Mouse (Mus musculus) left cerebral cortex, postnatal 36 days (tissue): ENCODE measurements around the gene Zkscan3. TPM values are rescaled to one million over a fixed set of nuclear protein-coding genes. Genes with fewer than 3 reads are reported as not detected.
"Not testable (repeated sequence)": the region's sequence is repeated elsewhere in the genome, so short reads cannot be mapped to it uniquely, and the experiment has no call there.

Experiments used
- DNase-seq, 2 experiments: peaks; one replicate each; pipeline ENCODE4 v3.0.0; 2021 to 2022; ENCODE audit warnings: low spot score in 2 of 2, mixed read lengths in 1 of 2
- intact Hi-C: fragments of 180-260 bp; cut with DNase I; formaldehyde crosslinking; loops from one replicate; pipeline ENCODE4 v1.15.1; 2025
- microRNA-seq: library from miRNA; unstranded; fragments of <30 nt; microRNA quantifications from one replicate; pipeline ENCODE4 v1.2.0, GENCODE M21; 2022
- total RNA-seq, 2 experiments: library from RNA; stranded (reverse); gene quantifications; 2 replicates each; pipeline ENCODE4 v1.2.3; 2021

The Zkscan3 gene
- total RNA-seq, 2 experiments from 2014 or later, result 30.3 to 45.5 TPM

DNA sequence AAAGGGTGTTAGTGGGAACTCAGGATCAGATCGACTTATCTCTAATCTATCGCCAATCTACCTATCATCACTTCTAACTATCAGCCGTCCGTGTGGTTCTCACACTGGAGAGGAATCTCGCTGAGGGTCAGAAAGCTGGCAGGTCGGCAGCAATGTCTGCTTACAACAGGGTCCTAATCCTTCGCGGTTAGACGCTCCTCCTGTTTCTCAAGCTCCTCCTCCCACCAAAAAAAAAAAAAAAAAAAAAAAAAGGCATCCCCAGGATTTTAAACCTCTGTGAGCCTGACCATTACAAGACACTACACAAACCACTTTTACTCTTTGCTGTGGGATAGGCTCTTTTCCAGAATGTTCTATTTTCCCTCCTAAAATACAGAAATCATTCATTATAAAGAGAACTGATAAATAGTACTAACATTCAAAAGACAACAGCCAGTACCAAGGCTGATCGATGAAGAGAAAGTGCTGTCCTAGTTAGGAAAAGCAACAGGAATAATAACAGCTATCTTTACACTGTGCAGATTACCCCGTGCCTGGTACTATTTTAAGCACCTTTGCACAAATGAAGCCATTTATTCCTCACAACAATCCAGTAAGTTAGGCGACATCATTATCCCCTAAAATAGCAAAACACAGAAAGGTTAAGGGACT lies 794 bp downstream of the Zkscan3 start:
- DNase-seq, result no peak
- intact Hi-C loops, result loop anchor here (1.0 to 5.0 kb wide), 3 partner anchors 39 to 131 kb away; partner anchors contain the start of genes Gm10065, Zkscan4, Zkscan8 and Zscan12

DNA sequence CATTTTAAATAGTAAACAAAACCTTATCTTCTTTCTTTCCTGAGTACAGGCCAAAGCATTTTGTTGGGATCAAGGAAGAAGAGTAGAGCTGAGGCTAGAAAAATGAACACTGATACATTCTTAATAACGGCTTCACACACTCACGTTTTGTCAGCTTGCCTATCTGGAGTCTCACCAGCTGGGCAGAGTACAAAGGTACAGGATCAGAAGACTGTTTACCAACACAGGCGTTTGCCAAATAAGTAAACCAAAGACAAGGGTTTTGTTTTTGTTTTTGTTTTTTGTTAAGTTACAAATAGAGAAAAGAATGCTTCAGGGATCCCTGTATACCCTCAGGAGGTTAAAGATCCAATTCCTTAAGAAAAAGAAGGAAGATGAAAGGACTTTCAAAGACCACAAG lies 1.4 kb downstream of the Zkscan3 start:
- DNase-seq, result no peak
- intact Hi-C loops, result loop anchor here (5.0 kb wide), 1 partner anchor 131 kb away; the partner anchor contains the start of gene Zkscan8

DNA sequence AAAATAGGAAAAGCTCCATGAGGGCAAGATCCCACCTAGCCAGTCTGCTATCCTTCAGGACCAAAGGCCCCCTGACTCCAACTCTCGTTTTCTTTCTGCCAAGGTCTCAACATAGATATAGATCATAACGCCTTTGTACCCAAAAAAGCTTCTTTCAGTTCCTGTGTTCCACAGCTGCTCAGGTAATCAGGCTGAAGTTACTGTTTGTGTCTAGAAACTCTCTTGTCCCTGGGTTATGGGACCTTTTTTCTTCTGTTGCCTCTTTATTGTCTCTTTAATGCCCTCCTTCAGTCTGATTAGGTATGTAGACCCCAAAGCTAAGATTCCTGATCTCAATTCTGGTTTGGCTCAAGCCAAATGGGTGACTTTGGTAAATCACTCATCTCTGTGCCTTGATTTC lies 5.1 kb downstream of the Zkscan3 start:
- DNase-seq, result no peak

DNA sequence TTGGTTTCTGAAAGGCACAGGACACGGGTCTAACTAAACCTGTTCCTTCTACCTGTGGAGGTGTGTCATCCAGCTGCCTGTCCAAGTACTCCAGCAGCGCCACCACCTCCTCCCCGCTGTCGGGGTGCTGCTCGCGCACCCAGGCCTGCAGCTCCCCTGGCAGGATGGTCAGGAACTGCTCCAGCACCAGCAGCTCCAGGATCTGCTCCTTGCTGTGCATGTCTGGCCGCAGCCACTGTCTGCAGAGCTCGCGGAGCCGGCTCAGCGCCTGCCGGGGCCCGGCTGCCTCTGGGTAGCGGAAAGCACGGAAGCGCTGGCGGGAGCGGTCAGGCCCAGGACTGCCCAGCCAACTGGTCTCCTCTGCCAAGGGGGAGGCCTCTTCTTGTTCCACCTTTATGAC lies 6.5 kb downstream of the Zkscan3 start:
- intact Hi-C loops, result not testable (repeated sequence)
- DNase-seq, result peak; percentile 10 to 18

More for the DNA sequence above, 5.1 kb downstream of the Zkscan3 start:
- intact Hi-C loops, result no loop called here

DNA sequence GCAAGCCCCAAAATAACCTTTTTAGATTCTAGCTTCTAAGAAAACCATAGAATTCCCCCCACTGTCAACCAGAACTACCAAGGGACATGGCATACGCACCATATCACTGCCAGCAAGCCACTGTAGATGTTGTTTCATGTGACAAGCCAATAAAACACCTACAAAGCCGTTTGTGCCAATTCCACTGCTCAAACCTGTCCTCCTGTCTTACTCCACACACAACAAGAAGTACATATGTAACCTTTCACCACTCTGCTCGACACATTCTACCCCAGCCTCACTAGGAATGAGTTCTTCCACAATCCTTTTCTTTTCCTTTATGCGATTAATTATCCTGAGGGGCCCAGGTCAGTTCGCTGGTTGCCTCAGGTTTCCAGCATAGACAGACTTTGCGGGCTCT lies 6.9 kb downstream of the Zkscan3 start:
- DNase-seq, result no peak
- intact Hi-C loops, result no loop called here

DNA sequence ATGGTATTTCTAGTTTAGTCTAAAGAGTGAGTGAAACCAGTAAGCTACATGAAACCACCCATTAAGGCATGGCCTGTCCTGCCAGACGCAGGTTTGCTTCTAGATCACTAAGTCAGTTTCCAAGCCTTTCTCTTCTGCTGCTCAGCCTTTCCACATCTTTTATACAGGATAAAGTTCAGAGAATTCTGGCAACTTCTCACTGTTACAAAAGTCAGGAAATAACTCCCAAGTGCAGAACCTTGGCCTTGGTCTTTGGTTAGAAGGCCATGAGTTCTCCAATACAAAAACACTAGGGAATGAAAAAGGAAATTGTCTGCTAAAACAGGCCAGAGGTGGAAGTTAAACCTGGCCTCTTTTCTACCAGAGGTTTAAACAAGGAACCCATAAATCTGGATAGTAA lies 7.3 kb downstream of the Zkscan3 start:
- DNase-seq, result no peak
- intact Hi-C loops, result no loop called here

DNA sequence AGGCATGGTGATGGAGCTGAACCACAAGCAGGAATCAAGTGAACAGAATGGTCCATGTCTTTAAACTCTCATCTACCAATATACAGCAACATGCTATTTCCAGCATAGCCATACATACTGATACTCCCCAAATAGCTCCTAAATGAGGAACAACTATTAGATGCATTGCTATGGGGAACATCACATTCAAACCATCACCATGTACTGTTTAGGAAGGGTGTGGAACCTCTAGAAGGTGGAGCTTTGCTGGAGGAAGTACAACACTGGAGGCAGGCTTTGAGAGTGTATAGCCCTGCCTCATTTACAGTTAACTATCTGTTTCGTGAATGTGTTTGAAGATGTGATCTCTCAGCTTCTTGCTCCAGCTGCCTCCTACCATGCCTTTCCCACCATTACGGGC lies 24.8 kb downstream of the Zkscan3 start:
- DNase-seq, result no peak
- intact Hi-C loops, result no loop called here

DNA sequence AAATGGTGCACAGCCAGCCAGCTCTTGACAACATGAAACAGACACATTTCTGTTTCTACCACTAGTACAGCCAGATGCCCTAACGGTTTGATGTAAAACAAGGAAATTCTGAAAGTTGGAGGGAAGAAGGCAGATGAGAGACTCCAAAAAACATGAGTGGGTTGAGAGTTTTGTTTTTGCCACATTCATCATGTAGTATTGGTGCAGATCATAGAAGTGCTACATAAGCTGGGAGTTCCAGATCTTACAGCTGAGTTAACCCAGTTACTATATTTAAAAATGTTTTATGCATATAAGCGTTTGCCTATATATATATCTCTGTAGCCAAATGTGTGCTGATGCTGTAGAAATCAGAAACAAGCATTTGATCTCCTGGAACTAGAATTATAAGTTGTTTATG lies 29.9 kb downstream of the Zkscan3 start:
- DNase-seq, result no peak
- intact Hi-C loops, result no loop called here

DNA sequence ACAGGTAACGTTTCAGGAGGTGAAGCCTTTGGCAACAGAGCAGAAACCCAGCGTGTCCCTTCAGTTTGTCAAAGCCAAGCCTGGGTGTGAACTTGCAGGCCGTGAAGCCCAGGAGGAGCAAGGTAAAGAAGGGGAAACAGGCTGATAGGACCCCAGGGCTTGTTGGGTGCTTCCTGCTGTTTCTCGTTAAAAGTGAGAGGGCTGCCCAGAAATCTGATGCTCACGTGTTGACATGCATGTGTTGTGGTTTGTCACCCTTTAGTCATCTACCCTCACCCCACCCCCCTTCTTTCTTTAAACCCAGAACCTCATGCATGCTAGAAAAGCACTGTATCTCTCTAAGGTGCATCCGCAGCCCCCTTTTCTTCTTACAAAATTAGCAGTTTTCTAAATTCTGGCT lies 35.9 kb downstream of the Zkscan3 start:
- no peak for DNase-seq
- intact Hi-C loops, result no loop called here

DNA sequence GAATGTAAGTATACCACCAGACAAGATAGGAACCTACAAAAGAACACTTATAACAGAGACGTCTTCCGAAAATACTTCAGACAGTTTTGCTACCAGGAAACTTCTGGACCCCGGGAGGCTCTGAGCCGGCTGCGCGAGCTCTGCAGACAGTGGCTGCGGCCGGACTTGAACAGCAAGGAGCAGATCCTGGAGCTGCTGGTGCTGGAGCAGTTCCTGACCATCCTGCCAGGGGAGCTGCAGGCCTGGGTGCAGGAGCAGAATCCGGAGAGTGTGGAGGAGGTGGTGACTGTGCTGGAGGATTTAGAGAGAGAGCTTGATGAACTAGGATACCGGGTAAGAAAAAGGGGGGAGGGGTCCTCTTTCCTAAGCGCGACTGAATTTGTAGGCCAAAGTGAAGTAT lies 38.8 kb downstream of the Zkscan3 start:
- peak in 1 of 2 experiments; percentile 7 for DNase-seq
- intact Hi-C loops, result loop anchor here (1.0 to 2.0 kb wide), 2 partner anchors 44 to 89 kb away; partner anchors contain the start of gene Zscan26

DNA sequence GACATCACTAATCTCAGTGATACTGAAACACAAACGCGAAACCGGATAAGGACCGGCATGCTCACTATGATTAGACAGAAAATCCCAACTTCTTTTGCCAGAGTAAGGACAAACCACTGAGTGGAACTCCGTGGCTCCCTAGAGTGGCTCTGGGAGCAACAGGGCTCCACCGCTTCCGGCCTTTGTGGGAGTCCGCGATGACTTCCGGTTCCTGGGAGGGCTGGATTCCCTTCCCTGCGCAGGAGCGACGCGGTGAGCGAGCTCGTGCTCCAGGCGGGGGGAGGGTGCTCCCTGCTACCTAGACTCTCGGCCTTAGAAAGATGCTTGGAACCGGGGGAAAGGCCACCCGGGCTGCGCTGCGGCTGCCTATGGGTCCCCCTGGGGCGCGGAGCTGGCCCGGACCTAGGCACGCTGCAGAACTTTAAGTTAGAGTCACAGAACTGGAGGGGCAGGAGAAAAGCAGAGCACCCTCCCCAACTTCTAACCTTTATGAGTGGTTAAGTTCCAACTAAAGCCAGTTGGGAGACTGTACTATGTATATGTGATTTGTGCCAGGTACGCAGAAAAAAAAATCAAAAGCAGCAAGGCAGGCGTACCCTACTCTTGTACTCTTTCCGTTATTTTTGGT lies 39.8 kb downstream of the Zkscan3 start, which contains the start of gene Zscan12:
Zscan12 (plus strand) TSS at position 200 of the 628 bp plus-strand sequence.
- peak; percentile 89 to 90 for DNase-seq
- intact Hi-C loops, result loop anchor here (1.0 to 2.0 kb wide), 3 partner anchors 40 to 90 kb away; partner anchors contain the start of genes Zkscan3 and Zscan26

DNA sequence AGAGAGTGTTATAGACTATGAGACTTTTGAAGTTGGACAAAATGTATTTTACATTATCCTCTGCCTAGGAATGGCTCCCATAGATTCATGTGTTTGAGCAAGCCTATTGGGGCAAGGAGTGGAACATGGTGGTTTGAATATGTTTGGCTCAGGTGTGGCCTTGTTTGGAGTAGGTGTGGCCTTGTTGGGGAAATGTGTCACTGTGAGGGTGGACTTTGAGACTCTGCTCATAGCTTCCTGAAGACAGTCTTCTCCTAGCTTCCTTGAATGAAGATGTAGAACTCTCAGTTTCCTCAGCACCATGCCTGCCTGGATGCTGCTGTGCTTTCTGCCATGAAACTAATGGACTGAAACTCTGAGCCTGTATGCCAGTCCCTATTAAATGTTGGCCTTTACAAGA lies 52.0 kb downstream of the Zkscan3 start:
- DNase-seq, result no peak
- intact Hi-C loops, result no loop called here

DNA sequence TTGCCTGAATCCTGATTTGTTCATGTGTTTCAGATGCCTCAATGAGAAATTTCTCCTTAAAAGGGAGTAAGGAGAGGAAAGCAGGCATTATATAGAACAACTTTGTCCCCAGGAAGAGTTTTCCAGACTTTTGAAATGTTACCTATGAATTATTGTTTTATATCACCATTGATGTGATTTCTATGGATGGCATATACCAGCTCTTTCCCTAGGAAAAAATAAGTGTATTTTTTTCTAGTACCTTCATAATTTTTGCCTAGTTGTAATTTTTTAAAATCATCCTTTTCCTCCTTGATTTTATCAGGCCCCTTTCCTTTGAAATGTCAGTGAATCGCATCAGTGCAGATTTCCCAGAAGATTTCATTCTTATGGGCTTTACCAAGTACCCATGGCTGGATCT lies 55.9 kb downstream of the Zkscan3 start, which contains the start of gene Olfr1367:
Olfr1367 (plus strand) TSS at position 301 of the 400 bp plus-strand sequence.
- no peak for DNase-seq
- intact Hi-C loops, result no loop called here

Small RNA genes within 50 kb of the gene (microRNA-seq; reads per million reads assigned to microRNA genes)
- not detected for gene Mir1896
- gene Mir6942, result 0.76 reads per million

Other genes with a start within 250 kb of the Zkscan3 start
- 10 to 100 TPM; 34.0 TPM for gene Trim27, start 223.3 kb downstream of the Zkscan3 start, total RNA-seq
- not detected for gene Gpx5, start 110.0 kb downstream of the Zkscan3 start, total RNA-seq
- gene Gpx6, start 90.6 kb downstream of the Zkscan3 start, total RNA-seq, result not detected
- not detected for gene Olfr1367, start 55.8 kb downstream of the Zkscan3 start, total RNA-seq
- gene Zscan12, start 39.9 kb downstream of the Zkscan3 start, total RNA-seq, result 1 to 10 TPM; 7.1 to 9.4 TPM
- 1 to 10 TPM; 1.3 to 1.9 TPM for gene Pgbd1, start 38.3 kb upstream of the Zkscan3 start, total RNA-seq
- gene Zscan26, start 51.0 kb upstream of the Zkscan3 start, total RNA-seq, result 10 to 100 TPM; 43.8 to 58.5 TPM
- gene Nkapl, start 65.8 kb upstream of the Zkscan3 start, total RNA-seq, result 1 to 10 TPM; 1.4 to 1.7 TPM
- gene Zkscan4, start 76.2 kb upstream of the Zkscan3 start, total RNA-seq, result 1 to 10 TPM; 7.5 to 7.6 TPM
- not detected for gene Gm10065, start 76.7 kb upstream of the Zkscan3 start, total RNA-seq
- gene AK157302, start 92.5 kb upstream of the Zkscan3 start, total RNA-seq, result 10 to 100 TPM; 20.5 to 25.5 TPM
- 10 to 100 TPM; 56.4 to 67.0 TPM for gene Gm11273, start 98.7 kb upstream of the Zkscan3 start, total RNA-seq
- gene Zkscan8, start 128.4 kb upstream of the Zkscan3 start, total RNA-seq, result 10 to 100 TPM; 15.9 to 18.1 TPM
- not detected for gene Olfr1366, start 140.1 kb upstream of the Zkscan3 start, total RNA-seq
- gene Olfr1535, start 157.1 kb upstream of the Zkscan3 start, total RNA-seq, result not detected
- not detected for gene Olfr1364, start 179.0 kb upstream of the Zkscan3 start, total RNA-seq
- gene Olfr1362, start 211.3 kb upstream of the Zkscan3 start, total RNA-seq, result not detected
- gene Olfr11, start 239.8 kb upstream of the Zkscan3 start, total RNA-seq, result not detected